Mouse (Mus musculus) left cerebral cortex, postnatal 14 days (tissue): ENCODE measurements around the gene Zfp980. TPM values are rescaled to one million over a fixed set of nuclear protein-coding genes. Genes with fewer than 3 reads are reported as not detected.
"Not testable (repeated sequence)": the region's sequence is repeated elsewhere in the genome, so short reads cannot be mapped to it uniquely, and the experiment has no call there.

ENCODE experiments used
- DNase-seq, 2 experiments: peaks; one replicate each; pipeline ENCODE4 v3.0.0; 2021 to 2022; ENCODE audit warnings: low spot score in 2 of 2, mixed read lengths in 1 of 2
- intact Hi-C: fragments of 180-260 bp; cut with DNase I; formaldehyde crosslinking; loops from one replicate; pipeline ENCODE4 v1.15.1; 2025
- long read RNA-seq, 2 experiments: library from polyadenylated mRNA; stranded (forward); transcript quantifications; one replicate each; pipeline ENCODE4 v2.0.0; 2021
- total RNA-seq, 2 experiments: library from RNA; stranded (reverse); gene quantifications; 2 replicates each; pipeline ENCODE4 v1.2.3; 2021

Zfp980 gene
- not detected for total RNA-seq
- long read RNA-seq, experiment 1, result 0 reads
- long read RNA-seq, experiment 2, result 0 reads

DNA sequence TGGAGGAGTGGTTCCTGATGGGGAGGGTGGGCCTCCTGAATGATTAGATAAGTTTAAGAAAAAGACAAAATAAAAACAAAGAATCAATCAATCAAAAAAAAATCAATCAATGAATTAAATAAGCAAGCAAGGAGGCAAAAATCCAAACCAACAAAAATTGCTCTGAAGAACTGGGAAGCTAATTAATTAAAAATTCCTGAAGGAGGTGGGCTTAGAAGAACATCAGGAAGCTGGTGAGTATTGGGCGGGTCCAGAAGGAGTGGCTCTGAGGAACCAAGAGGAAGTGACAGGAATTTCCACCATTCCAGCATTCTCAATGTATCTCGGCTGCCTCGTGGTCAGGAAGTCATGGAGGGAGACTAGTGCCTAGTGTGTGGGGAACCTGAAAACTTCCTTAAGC lies at the start of gene Zfp980:
Gene Zfp980 (plus strand): TSS at position 301 of the 400 bp plus-strand sequence.
- intact Hi-C loops, DNase-seq: not testable (repeated sequence)

DNA sequence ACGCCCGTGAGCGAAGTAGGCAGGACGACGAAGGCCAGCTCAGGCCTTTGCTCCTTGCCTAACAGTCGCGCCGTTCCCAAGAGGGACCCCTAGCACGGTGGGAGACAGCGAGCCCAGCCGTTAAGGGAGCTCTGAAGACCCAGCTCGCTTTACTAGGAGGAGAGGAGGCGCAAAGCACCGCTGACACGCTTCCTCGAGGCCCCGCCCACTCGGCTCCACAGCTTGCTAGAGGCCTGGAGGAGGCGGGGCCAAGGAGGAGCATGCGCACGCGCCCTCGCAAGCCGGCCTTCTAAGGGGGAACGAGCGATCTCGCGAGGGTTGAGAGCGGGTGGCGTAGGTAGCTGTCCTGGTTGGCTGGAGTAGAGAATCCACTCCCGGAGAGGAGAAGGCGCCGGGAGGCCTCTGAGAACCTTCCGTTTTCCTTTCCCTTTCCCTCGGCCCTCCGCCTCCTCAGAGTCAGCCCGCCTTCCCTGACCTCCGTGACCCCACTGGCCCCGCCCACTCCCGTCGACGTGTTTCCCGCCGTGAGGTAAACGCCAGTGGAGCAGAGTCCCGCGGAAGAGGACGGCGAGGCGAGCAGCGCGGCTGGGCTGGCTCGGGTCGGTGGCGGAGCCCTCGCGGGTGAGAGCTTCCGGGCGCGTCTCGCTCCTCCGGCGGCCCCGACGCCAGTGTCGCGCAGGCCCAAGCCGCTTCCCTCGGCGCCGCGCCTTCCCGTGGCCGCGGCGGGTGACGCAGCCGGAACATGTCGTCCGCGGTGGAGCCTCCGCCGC lies 29.9 kb upstream of the Zfp980 start:
- DNase-seq, intact Hi-C loops: not testable (repeated sequence)

DNA sequence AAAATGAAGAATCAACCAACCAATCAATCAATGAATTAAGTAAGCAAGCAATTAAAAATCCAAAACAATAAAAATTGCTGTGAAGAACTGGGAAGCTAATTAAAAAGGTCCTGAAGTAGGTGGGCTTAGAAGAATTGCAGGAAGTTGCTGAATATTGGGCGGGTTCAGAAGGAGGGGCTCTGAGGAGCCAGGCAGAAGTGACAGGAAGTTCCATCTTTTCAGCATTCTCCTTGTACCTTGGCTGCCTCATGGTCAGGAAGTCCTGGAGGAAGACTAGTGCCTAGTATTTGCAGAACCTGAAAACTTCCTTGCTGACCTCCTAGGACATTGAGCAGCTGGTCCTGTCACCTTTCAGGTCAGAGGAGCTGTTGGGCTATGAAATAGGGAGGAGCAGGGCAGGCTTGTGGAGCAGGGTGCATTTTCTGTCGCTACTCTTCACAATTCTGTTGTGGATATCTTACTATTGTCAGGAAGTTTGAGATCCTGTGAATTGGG lies 3.8 kb downstream of the Zfp980 start:
- intact Hi-C loops, DNase-seq: not testable (repeated sequence)

DNA sequence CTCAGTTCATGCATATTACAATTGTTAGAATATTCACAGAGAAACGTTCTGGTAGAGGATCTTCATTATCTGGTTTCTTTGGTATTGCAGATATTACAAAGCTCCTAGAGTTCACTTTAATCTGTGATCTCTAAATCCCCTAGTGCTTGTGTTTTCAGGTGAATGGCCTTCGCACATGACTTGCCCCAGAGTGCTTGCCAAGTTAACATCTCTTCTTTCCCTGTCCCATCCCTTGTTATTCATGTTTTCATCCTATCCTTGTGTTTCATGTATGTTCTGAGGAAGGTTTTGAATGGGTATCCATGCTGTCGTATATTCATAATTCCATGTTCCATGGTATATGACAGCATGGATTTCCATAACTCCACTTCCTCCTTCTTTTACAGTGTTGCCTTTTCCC lies 9.7 kb downstream of the Zfp980 start:
- intact Hi-C loops, DNase-seq: not testable (repeated sequence)

DNA sequence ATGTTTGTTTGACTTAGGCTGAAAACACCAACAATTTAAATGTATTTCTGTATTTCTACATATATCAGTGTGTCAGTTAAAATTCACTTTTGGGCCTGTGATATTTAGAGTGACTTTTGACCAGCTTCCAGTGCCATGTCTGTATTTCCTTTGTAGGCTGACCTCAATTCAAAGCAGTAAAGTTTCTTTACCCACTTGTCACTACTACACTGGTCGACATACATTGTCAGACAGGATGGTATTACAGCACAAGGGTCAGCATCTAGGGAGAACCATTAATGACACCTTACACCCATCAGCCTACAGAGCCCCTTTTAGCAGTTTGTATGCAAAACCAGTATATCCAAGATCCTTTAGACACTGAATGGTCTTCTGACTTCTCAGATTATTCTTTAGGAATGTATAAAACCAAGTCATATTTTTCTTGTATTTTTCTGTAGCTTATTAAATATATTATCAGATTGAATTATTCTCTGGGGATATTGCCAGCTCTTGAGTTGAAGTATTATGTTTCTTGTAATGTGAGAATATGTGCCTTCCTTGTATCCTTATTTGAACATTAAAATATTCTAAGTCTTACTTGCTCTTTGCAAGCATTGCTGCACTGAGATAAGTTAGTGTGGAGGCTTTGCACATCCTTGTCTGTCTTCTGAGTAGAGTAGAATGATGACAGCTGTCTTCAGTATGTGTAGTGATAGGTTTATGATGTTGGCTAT lies 10.3 kb downstream of the Zfp980 start:
- DNase-seq, intact Hi-C loops: not testable (repeated sequence)

DNA sequence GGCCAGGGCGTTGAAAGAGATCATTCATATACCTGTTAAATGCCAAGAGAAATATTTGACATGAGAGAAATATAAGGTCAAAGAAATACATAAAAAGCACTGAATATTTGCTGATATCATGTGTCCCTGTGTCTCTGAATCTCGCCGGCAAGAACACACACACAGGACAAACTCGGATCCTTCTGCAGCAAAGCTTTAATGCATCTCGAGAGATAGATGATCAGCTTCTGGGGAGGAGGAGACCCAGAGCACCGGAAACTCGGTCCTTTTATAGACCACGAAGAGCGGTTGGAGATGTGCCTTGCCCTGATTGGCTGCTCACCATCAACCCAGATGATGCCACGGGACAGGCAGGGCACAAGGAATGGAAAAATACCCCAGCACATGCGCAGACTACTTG lies 11.5 kb downstream of the Zfp980 start:
- intact Hi-C loops, DNase-seq: not testable (repeated sequence)

DNA sequence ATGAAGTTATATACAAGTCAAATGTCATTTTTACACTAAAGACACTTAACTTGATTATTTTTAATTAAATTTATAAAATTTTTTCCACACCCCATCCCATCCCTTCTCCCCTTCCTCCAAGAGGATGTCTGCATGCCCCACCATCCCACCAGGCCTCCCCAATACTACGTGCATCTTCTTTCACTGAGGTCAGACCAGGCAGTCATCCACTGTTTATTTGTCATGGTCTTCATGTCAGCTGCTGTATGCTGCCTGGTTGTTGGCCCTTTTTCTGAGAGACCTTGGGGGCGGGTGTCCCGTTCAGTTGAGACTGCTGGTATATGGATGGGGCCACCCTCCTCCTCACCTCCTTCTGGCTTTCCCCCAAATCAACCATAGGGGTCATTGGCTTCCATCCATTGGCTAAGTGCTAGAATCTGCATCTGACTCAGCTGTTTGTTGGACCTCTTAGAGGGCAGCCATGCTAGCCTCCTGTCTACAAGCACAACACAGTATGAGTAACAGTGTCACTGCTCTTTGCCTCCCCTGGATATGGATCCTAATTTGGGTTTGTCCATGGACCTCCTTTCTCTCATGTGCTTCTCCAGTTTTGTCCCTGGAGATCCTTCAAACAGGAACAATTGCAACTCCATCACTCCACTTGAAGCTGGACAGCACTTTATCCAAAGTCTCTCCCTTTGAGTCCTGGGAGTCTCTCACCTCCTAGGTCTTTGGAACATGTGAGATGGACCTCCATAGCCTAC lies 12.7 kb downstream of the Zfp980 start:
- DNase-seq, intact Hi-C loops: not testable (repeated sequence)

DNA sequence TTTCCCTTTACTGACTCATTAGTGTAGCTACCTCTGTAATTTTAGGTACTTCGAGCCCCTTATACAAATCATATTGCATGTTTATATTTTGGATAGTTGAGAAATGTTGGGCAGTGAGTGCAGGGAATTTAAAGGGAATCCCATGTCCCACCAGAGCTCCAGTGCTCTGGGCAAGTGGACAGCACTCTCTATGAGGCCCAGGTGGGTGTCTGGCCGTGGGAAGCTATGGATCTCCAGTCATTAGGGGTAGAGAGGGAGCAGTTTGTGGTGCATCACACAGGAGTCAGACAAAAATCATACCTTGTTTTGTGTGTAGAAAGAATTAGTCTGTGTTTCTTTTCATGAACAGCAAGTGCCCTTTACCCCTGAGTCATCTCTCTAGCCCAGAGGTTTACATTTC lies 15.6 kb downstream of the Zfp980 start:
- intact Hi-C loops, DNase-seq: not testable (repeated sequence)

DNA sequence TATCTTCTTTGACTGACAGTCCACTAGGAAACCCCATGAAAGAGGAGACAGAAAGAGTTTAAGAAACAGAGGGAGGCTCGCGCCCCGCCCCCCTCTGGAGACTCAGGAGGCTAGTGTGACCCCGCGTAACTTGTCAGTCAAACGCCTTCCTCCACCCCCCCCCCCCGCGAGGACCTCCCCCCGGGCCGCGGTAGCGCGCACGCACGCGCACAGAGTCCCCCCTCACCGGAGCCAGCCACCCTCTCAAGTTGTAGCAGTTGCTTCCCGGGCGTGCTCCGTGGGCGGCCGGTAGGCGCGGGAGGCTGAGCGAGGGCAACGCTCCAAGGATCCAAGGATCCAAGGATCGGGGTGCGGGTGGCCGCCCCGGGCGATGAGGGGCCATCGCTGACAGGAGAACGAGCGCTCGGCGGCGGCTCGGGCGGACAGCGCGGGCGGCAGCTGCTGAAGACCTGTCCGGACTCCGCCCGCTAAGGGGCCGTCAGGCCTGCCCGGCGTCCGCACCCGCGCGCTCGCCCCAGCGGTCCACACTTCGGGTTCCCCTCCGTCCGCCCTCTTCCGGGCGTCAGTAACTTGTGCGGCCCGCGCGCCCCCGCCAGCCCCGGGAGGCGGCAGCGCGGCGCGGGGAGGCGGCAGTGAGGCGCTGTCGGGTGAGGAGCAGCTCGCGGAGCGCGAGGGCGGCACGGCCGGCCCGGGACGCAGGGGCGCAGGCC lies 74.6 kb downstream of the Zfp980 start:
- DNase-seq, intact Hi-C loops: not testable (repeated sequence)

DNA sequence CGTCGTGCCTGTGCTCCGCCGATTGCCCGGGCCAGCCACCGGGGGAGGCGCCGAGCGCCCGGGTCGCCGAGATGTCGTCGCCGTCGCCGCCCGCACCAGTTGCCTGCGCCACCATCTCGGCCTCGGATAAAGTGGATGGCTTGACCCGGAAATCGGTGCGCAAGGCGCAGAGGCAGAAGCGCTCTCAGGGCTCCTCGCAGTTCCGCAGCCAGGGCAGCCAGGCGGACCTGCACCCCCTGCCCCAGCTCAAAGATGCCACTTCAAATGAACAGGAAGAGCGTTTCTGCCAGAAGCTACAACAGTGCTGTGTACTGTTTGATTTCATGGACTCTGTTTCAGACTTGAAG lies 75.1 kb downstream of the Zfp980 start:
- intact Hi-C loops, DNase-seq: not testable (repeated sequence)

Other genes starting within 250 kb of the Zfp980 start
- under 1 TPM; 0.32 to 0.44 TPM for gene Zfp990, start 159.9 kb upstream of the Zfp980 start, total RNA-seq
- gene Gm13212, start 85.5 kb upstream of the Zfp980 start, total RNA-seq, result under 1 TPM; 0.17 to 0.20 TPM
- under 1 TPM in 1 of 2 experiments, not detected in 1; 0.26 TPM for gene Zfp986, start 198.1 kb downstream of the Zfp980 start, total RNA-seq